Mouse (Mus musculus) bone marrow macrophage, adult 2 months (primary cell): Measurements from ENCODE around the gene Glipr2.

Source experiments
- CTCF ChIP-seq: IDR thresholded peaks from 2 replicates; pipeline ENCODE4 v1.5.1; 2012; ENCODE audit warnings: low read depth, mild to moderate bottlenecking, low read length, moderate library complexity
- POLR2A ChIP-seq: IDR thresholded peaks from 2 replicates; pipeline ENCODE4 v1.6.1; 2012; ENCODE audit warnings: mild to moderate bottlenecking, low read depth, low read length, borderline replicate concordance

DNA sequence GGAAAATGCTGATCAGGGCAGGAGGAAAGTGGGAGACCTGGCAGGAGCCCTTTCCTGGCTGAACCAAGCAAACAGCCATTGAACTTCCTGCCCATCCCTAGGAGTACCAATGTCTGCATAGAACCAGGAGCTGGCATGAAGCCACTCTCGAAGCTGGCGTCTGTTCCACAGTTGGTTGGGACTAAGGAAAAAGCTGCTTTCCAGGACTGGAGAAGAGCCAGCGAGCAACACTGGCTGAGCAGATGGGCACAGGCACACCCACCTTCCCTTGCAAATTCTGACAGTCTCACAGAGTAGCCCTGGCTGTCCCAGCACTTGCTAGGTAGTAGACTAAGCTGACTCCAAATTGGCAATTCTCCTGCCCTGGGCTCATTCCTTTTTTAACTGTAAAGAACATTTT lies 22.5 kb downstream of the Glipr2 start:
- TF ChIP-seq CTCF: no peak
- TF ChIP-seq POLR2A: no peak
